Mouse (Mus musculus): ENCODE results near the gene Olfr1252. TPM values are rescaled to one million over a fixed set of nuclear protein-coding genes. Genes with fewer than 3 reads are reported as not detected.

The Olfr1252 gene
- polyA plus RNA-seq (2015; fragmentation: Nextera tagmentation; extraction: Ambion mirVana) = not detected in 2 replicates

DNA sequence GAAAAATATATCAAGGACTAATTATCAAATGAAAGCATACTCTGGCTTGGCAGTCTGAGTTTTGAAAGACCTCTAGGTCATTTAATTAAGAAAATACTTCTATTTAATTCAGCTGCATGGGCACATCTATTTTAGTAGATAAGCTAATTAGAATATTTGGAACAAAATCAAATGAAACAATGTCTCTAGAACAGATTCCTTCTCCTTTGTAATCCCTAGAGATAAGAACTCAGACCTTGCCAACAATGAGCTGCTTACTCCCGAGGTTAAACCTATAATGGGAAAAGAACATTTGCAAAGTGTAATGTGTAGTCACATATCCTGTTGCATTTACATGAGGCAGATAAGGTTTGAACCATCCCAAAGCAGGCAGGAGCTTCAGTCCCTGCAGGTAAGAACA is at the start of gene Olfr1252:
Olfr1252 (minus strand) TSS at position 101 of the 400 bp plus-strand sequence.
- H3K4me1 ChIP-seq = no peaks in the 10 kb centered on the region
- 35% methylated on average over 1 of the region's 1 CpGs for WGBS

DNA sequence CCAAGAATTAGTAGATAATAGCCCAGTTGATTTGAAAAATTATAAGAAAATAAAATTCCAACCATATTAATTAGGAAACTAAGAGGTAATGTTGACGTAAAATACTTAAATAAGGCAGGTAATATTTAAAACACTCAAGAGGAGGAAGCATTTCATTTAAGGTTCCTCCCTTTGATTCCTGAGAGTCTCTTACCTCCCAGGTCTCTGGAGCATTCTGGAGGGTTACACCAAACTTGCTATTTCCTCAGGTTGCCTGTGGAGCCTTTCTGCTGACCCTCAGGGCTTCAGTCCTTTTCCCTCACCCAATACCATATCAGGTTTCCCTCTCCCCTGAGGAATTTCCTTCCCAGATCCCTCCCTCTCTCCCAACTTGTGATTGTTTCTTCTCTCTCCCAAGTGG is 32.2 kb upstream of the Olfr1252 start, which contains the start of gene Olfr1253:
Olfr1253 (minus strand) TSS at position 101 of the 400 bp plus-strand sequence.
- 89% methylated on average over 1 of the region's 1 CpGs for WGBS
- Histone ChIP-seq H3K4me2 (no peak within 1 kb of the TSS), H3K4me1 (no peaks in the 10 kb centered on the region), H3K4me3 (no peak within 1 kb of the TSS), H3K27ac (no peak within 1 kb of the TSS), H3K9me3 (no peaks in the 10 kb centered on the region), H3K9ac (no peak within 1 kb of the TSS), H3K36me3 (no peaks in the 10 kb centered on the region), H3K27me3 (no peaks in the 10 kb centered on the region)
- ATAC-seq (ENCODE audit: borderline replicate concordance, extremely low read depth, low FRiP score, low TSS enrichment) = no peak

More for the DNA sequence above, at the start of gene Olfr1252:
- Histone ChIP-seq H3K27me3 (no peaks in the 10 kb centered on the region), H3K4me2 (no peak within 1 kb of the TSS), H3K9ac (no peak within 1 kb of the TSS), H3K4me3 (no peak within 1 kb of the TSS), H3K27ac (no peak within 1 kb of the TSS), H3K9me3 (no peaks in the 10 kb centered on the region), H3K36me3 (no peaks in the 10 kb centered on the region)
- no peak for ATAC-seq (ENCODE audit: borderline replicate concordance, extremely low read depth, low FRiP score, low TSS enrichment)

GRCm38 (mm10) chr2:89691980-89692379 is 32.8 kb downstream of the Olfr1252 start:
- ATAC-seq (ENCODE audit: borderline replicate concordance, extremely low read depth, low FRiP score, low TSS enrichment) = 0 out of 2 replicates have a peak, but pooled peaks have one; percentile 23
- 76% methylated on average over 6 of the region's 6 CpGs for WGBS

GRCm38 (mm10) chr2:89671836-89672235 is 53.0 kb downstream of the Olfr1252 start, which contains the start of gene Olfr1251:
Gene Olfr1251 (minus strand): TSS chr2:89671936.
- Histone ChIP-seq H3K4me1 (no peaks in the 10 kb centered on the region), H3K27me3 (no peaks in the 10 kb centered on the region), H3K4me3 (no peak within 1 kb of the TSS), H3K36me3 (no peaks in the 10 kb centered on the region), H3K4me2 (no peak within 1 kb of the TSS), H3K9ac (no peak within 1 kb of the TSS), H3K27ac (no peak within 1 kb of the TSS), H3K9me3 (no peaks in the 10 kb centered on the region)
- no peak for ATAC-seq (ENCODE audit: borderline replicate concordance, extremely low read depth, low FRiP score, low TSS enrichment)

More at GRCm38 (mm10) chr2:89691980-89692379, 32.8 kb downstream of the Olfr1252 start:
- H3K36me3 ChIP-seq = no peaks in the 10 kb centered on the region
- no peaks in the 10 kb centered on the region for H3K9me3 ChIP-seq
- no peaks in the 10 kb centered on the region for H3K27me3 ChIP-seq
- H3K9ac ChIP-seq = no peak overlapping the region
- no peak overlapping the region for H3K4me3 ChIP-seq
- H3K4me2 ChIP-seq = no peak overlapping the region
- H3K27ac ChIP-seq = no peak overlapping the region
- no peaks in the 10 kb centered on the region for H3K4me1 ChIP-seq

Other genes starting within 250 kb of the Olfr1252 start
- not detected in 2 replicates for gene Olfr1241, start 237.9 kb downstream of the Olfr1252 start, polyA plus RNA-seq (2015; fragmentation: Nextera tagmentation; extraction: Ambion mirVana)
- gene Olfr1242, start 226.7 kb downstream of the Olfr1252 start, polyA plus RNA-seq (2015; fragmentation: Nextera tagmentation; extraction: Ambion mirVana) = not detected in 2 replicates
- not detected in 2 replicates for gene Olfr1243, start 193.5 kb downstream of the Olfr1252 start, polyA plus RNA-seq (2015; fragmentation: Nextera tagmentation; extraction: Ambion mirVana)
- gene Olfr1245, start 146.6 kb downstream of the Olfr1252 start, polyA plus RNA-seq (2015; fragmentation: Nextera tagmentation; extraction: Ambion mirVana) = not detected in 2 replicates
- gene Olfr1246, start 131.9 kb downstream of the Olfr1252 start, polyA plus RNA-seq (2015; fragmentation: Nextera tagmentation; extraction: Ambion mirVana) = not detected in 2 replicates
- gene Olfr1247, start 110.9 kb downstream of the Olfr1252 start, polyA plus RNA-seq (2015; fragmentation: Nextera tagmentation; extraction: Ambion mirVana) = not detected in 2 replicates
- gene Olfr1248, start 106.8 kb downstream of the Olfr1252 start, polyA plus RNA-seq (2015; fragmentation: Nextera tagmentation; extraction: Ambion mirVana) = not detected in 2 replicates
- not detected in 2 replicates for gene Olfr1249, start 90.0 kb downstream of the Olfr1252 start, polyA plus RNA-seq (2015; fragmentation: Nextera tagmentation; extraction: Ambion mirVana)
- gene Olfr1250, start 63.5 kb downstream of the Olfr1252 start, polyA plus RNA-seq (2015; fragmentation: Nextera tagmentation; extraction: Ambion mirVana) = not detected in 2 replicates
- gene Olfr1251, start 53.1 kb downstream of the Olfr1252 start, polyA plus RNA-seq (2015; fragmentation: Nextera tagmentation; extraction: Ambion mirVana) = not detected in 2 replicates
- not detected in 2 replicates for gene Olfr1253, start 32.1 kb upstream of the Olfr1252 start, polyA plus RNA-seq (2015; fragmentation: Nextera tagmentation; extraction: Ambion mirVana)
- not detected in 2 replicates for gene Olfr1254, start 68.6 kb upstream of the Olfr1252 start, polyA plus RNA-seq (2015; fragmentation: Nextera tagmentation; extraction: Ambion mirVana)
- gene Olfr1255, start 87.0 kb upstream of the Olfr1252 start, polyA plus RNA-seq (2015; fragmentation: Nextera tagmentation; extraction: Ambion mirVana) = not detected in 2 replicates
- gene Olfr1256, start 116.5 kb upstream of the Olfr1252 start, polyA plus RNA-seq (2015; fragmentation: Nextera tagmentation; extraction: Ambion mirVana) = not detected in 2 replicates
- not detected in 2 replicates for gene Olfr48, start 123.2 kb upstream of the Olfr1252 start, polyA plus RNA-seq (2015; fragmentation: Nextera tagmentation; extraction: Ambion mirVana)
- not detected in 2 replicates for gene Olfr1257, start 153.4 kb upstream of the Olfr1252 start, polyA plus RNA-seq (2015; fragmentation: Nextera tagmentation; extraction: Ambion mirVana)
- not detected in 2 replicates for gene Olfr1258, start 202.3 kb upstream of the Olfr1252 start, polyA plus RNA-seq (2015; fragmentation: Nextera tagmentation; extraction: Ambion mirVana)
- not detected in 2 replicates for gene Olfr1259, start 223.7 kb upstream of the Olfr1252 start, polyA plus RNA-seq (2015; fragmentation: Nextera tagmentation; extraction: Ambion mirVana)
- not detected in 2 replicates for gene Olfr1260, start 249.3 kb upstream of the Olfr1252 start, polyA plus RNA-seq (2015; fragmentation: Nextera tagmentation; extraction: Ambion mirVana)